Mouse (Mus musculus): Measurements from ENCODE around the gene Olfr671. TPM values are rescaled to one million over a fixed set of nuclear protein-coding genes. Genes with fewer than 3 reads are reported as not detected.
"Not testable (repeated sequence)": the region's sequence is repeated elsewhere in the genome, so short reads cannot be mapped to it uniquely, and the experiment has no call there.

The Olfr671 gene
- not detected for total RNA-seq (2021)
- long read RNA-seq, experiment 1, result 0 reads
- long read RNA-seq, experiment 2, result 0 reads

- DNase-seq, result no peak
These were observed at the start of gene Olfr671 for GRCm38 (mm10) chr7:104979026-104979425. TSS of gene Olfr671 (minus strand) at chr7:104979126.

- no peak for DNase-seq
These were observed 49.4 kb upstream of the Olfr671 start, which contains the start of gene Olfr675 for GRCm38 (mm10) chr7:105028360-105028759. TSS of gene Olfr675 (minus strand) at chr7:105028460.

- DNase-seq, result no peak
These were observed 43.6 kb upstream of the Olfr671 start for GRCm38 (mm10) chr7:105022530-105022929.

- DNase-seq, result no peak
These were observed 23.0 kb upstream of the Olfr671 start, which contains the start of gene Olfr672 for GRCm38 (mm10) chr7:105001929-105002328. TSS of gene Olfr672 (minus strand) at chr7:105002029.

- not testable (repeated sequence) for DNase-seq
These were observed 6.4 kb downstream of the Olfr671 start for GRCm38 (mm10) chr7:104972507-104972906.

- no peak for DNase-seq
These were observed 16.4 kb downstream of the Olfr671 start, which contains the start of gene Olfr670 for GRCm38 (mm10) chr7:104962520-104962919. TSS of gene Olfr670 (minus strand) at chr7:104962620.

GRCm38 (mm10) chr7:104950234-104950633, 28.7 kb downstream of the Olfr671 start:
- not testable (repeated sequence) for DNase-seq

GRCm38 (mm10) chr7:104933940-104934339, 45.0 kb downstream of the Olfr671 start, which contains the start of gene Olfr669:
TSS of gene Olfr669 (plus strand) at chr7:104934240.
- DNase-seq, result no peak

GRCm38 (mm10) chr7:104927957-104928356, 51.0 kb downstream of the Olfr671 start, which contains the start of gene Olfr668:
TSS of gene Olfr668 (minus strand) at chr7:104928057.
- no peak for DNase-seq

Other genes with a start within 250 kb of the Olfr671 start
- not detected for gene Usp17le, start 201.7 kb downstream of the Olfr671 start, total RNA-seq (2021)
- gene Usp17lb, start 136.5 kb downstream of the Olfr671 start, total RNA-seq (2021), result not detected
- gene Usp17la, start 122.1 kb downstream of the Olfr671 start, total RNA-seq (2021), result not detected
- not detected for gene Olfr665, start 101.1 kb downstream of the Olfr671 start, total RNA-seq (2021)
- not detected for gene Olfr666, start 83.2 kb downstream of the Olfr671 start, total RNA-seq (2021)
- not detected for gene Olfr667, start 57.6 kb downstream of the Olfr671 start, total RNA-seq (2021)
- not detected for gene Olfr668, start 51.1 kb downstream of the Olfr671 start, total RNA-seq (2021)
- not detected for gene Olfr669, start 44.9 kb downstream of the Olfr671 start, total RNA-seq (2021)
- not detected for gene Olfr670, start 16.5 kb downstream of the Olfr671 start, total RNA-seq (2021)
- gene Olfr672, start 22.9 kb upstream of the Olfr671 start, total RNA-seq (2021), result not detected
- gene Olfr675, start 49.3 kb upstream of the Olfr671 start, total RNA-seq (2021), result not detected
- gene Olfr676, start 53.6 kb upstream of the Olfr671 start, total RNA-seq (2021), result not detected
- not detected for gene Olfr677, start 72.2 kb upstream of the Olfr671 start, total RNA-seq (2021)
- gene Olfr678, start 85.3 kb upstream of the Olfr671 start, total RNA-seq (2021), result not detected
- not detected for gene Olfr679, start 102.1 kb upstream of the Olfr671 start, total RNA-seq (2021)
- gene Olfr680-ps1, start 113.7 kb upstream of the Olfr671 start, total RNA-seq (2021), result not detected
- gene Olfr681, start 137.7 kb upstream of the Olfr671 start, total RNA-seq (2021), result not detected
- not detected for gene Olfr683, start 167.9 kb upstream of the Olfr671 start, total RNA-seq (2021)
- not detected for gene Olfr684, start 184.5 kb upstream of the Olfr671 start, total RNA-seq (2021)
- not detected for gene Olfr685, start 206.9 kb upstream of the Olfr671 start, total RNA-seq (2021)
- not detected for gene Olfr686, start 228.4 kb upstream of the Olfr671 start, total RNA-seq (2021)

Measured in adrenal gland, postnatal 10 days (tissue).